In the genomic region with DNA sequence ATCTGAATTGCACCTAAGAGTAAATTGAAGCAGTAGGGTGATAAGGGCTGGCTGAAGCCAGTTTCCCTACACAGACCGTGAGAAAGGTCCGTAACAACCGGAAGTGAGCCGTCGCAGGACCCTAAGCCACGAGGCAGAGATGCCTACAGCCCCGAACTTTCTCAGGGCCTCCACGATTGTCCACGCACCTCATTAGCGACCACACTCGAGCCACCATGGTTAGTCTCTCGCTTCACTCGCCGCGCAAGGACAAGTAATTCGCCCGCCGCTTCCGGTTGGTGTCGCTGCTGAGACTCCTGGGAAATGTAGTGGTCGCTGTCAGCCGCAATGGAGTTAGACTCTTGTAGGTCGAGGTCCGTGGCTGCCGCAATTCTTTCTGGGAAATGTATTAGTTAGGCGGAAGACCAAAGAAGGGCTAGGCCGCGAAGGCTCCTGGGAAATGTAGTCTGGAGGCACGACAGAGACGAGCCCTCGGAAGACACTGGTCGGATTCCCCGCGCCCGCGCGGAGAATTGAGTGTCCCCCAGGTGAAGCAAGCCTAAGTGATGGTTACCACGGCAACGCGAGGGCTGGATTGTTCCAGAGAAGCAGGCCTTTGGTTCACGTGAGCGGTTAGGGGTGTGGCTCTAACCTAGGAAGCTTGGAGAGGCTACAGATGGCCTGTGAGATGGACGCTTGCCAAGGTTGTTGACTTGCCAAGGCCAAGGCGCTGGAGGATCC, we compare ENCODE assay signal across 8 mouse cellular contexts. TPM values are rescaled to one million over a fixed set of nuclear protein-coding genes. Genes with fewer than 3 reads are reported as not detected.
DNase-seq lines count a peak whose midpoint lies in the region; ATAC-seq lines count a peak whose summit lies in the region.

A gene (minus strand): TSS at position 320 of the 720 bp plus-strand sequence.

- H3K4me1 ChIP-seq in brown adipose tissue, adult 24 weeks (ENCODE audit: control insufficient read depth, insufficient read depth, insufficient read length, low read length): peaks cover 14% of the 10 kb centered on the region
- H3K4me1 ChIP-seq in heart, embryonic 13.5 days: peaks cover 39% of the 10 kb centered on the region
- H3K4me1 ChIP-seq in liver, embryonic 12.5 days: peaks cover 59% of the 10 kb centered on the region
- H3K4me1 ChIP-seq in stomach, embryonic 15.5 days: peaks cover 28% of the 10 kb centered on the region

- H3K27me3 ChIP-seq in heart, embryonic 13.5 days (replicated peaks): no peaks in the 10 kb centered on the region
- no peaks in the 10 kb centered on the region for H3K27me3 ChIP-seq in liver, embryonic 12.5 days (replicated peaks)
- no peaks in the 10 kb centered on the region for H3K27me3 ChIP-seq in stomach, embryonic 15.5 days (replicated peaks)

- under 1% methylated on average over 44 of the region's 44 CpGs for WGBS in heart, embryonic 13.5 days
- WGBS in liver, embryonic 12.5 days (ENCODE audit: insufficient replicate concordance): under 1% methylated on average over 44 of the region's 44 CpGs
- WGBS in stomach, embryonic 15.5 days: 0% methylated on average over 44 of the region's 44 CpGs

- peaks cover 43% of the 10 kb centered on the region for H3K36me3 ChIP-seq in heart, embryonic 13.5 days
- H3K36me3 ChIP-seq in liver, embryonic 12.5 days: peaks cover 47% of the 10 kb centered on the region
- H3K36me3 ChIP-seq in stomach, embryonic 15.5 days: peaks cover 30% of the 10 kb centered on the region

- DNase-seq in CD4-positive, CD25-positive, alpha-beta regulatory T cell, adult 2 months (ENCODE audit: low read depth, low spot score): peak; percentile 96
- DNase-seq in fat pad, adult 2 months (ENCODE audit: extremely low read depth, low read depth, low spot score): peak; percentile 88
- DNase-seq in kidney, postnatal 10 days: peak; percentile 96
- DNase-seq in natural killer cell, adult 2 months (ENCODE audit: low spot score in 2 of 2): peak; percentile 93 to 94

- H3K9me3 ChIP-seq in heart, embryonic 13.5 days: no peaks in the 10 kb centered on the region
- no peaks in the 10 kb centered on the region for H3K9me3 ChIP-seq in liver, embryonic 12.5 days (replicated peaks)
- H3K9me3 ChIP-seq in stomach, embryonic 15.5 days: no peaks in the 10 kb centered on the region

- H3K4me3 ChIP-seq in brown adipose tissue, adult 24 weeks (ENCODE audit: insufficient read depth, low read depth, low read length): peak within 1 kb of the TSS; percentile 91
- H3K4me3 ChIP-seq in heart, embryonic 13.5 days: peak within 1 kb of the TSS; percentile 64
- H3K4me3 ChIP-seq in liver, embryonic 12.5 days: peak within 1 kb of the TSS; percentile 73
- H3K4me3 ChIP-seq in stomach, embryonic 15.5 days (replicated peaks): peak within 1 kb of the TSS; percentile 74

- ATAC-seq in heart, embryonic 13.5 days (ENCODE audit: extremely low read depth, insufficient number of reproducible peaks, low FRiP score, low TSS enrichment): peak; percentile 76
- peak; percentile 84 for ATAC-seq in liver, embryonic 12.5 days
- peak; percentile 86 for ATAC-seq in stomach, embryonic 15.5 days (ENCODE audit: insufficient read depth, low FRiP score, low read depth)

- H3K9ac ChIP-seq in heart, embryonic 13.5 days: peak within 1 kb of the TSS; percentile 85
- peak within 1 kb of the TSS; percentile 82 for H3K9ac ChIP-seq in liver, embryonic 12.5 days
- peak within 1 kb of the TSS; percentile 71 for H3K9ac ChIP-seq in stomach, embryonic 15.5 days

- H3K4me2 ChIP-seq in heart, embryonic 13.5 days: peak within 1 kb of the TSS; percentile 78
- peak within 1 kb of the TSS; percentile 88 for H3K4me2 ChIP-seq in liver, embryonic 12.5 days
- peak within 1 kb of the TSS; percentile 83 for H3K4me2 ChIP-seq in stomach, embryonic 15.5 days

- peak within 1 kb of the TSS; percentile 93 for H3K27ac ChIP-seq in brown adipose tissue, adult 24 weeks (replicated peaks; ENCODE audit: low read depth, low read length)
- H3K27ac ChIP-seq in heart, embryonic 13.5 days (replicated peaks): peak within 1 kb of the TSS; percentile 82
- peak within 1 kb of the TSS; percentile 83 for H3K27ac ChIP-seq in liver, embryonic 12.5 days
- H3K27ac ChIP-seq in stomach, embryonic 15.5 days: peak within 1 kb of the TSS; percentile 83

RNA-seq across cellular contexts. Expression of the gene that starts here (rescaled TPM):
- polyA plus RNA-seq in brown adipose tissue, adult 24 weeks (2012; ENCODE audit: insufficient read depth, insufficient read length, missing spikeins): 707 and 715 TPM in 2 replicates
- polyA plus RNA-seq in heart, embryonic 13.5 days (2015; fragmentation: Nextera tagmentation; extraction: Ambion mirVana): 273 and 332 TPM in 2 replicates
- 176 and 179 TPM in 2 replicates for polyA plus RNA-seq in liver, embryonic 12.5 days (2016; fragmentation: Nextera tagmentation; extraction: Ambion mirVana)
- polyA plus RNA-seq in stomach, embryonic 15.5 days (2015; fragmentation: Nextera tagmentation; extraction: Ambion mirVana): 230 and 238 TPM in 2 replicates

Comparison
In these comparisons a context has a peak if more than half of its experiments do, and no peak if none do; other contexts are left out.
1. Peak in every context shown above with its lines: DNase-seq, ATAC-seq, H3K4me3 ChIP-seq and H3K27ac ChIP-seq.